Mouse (Mus musculus) urinary bladder, postnatal 36 days (tissue): ENCODE measurements around the gene Paqr9.

Experiments used
- DNase-seq, 2 experiments: peaks; one replicate each; pipeline ENCODE4 v3.0.0; 2022; ENCODE audit warnings: low spot score in 2 of 2, mixed read lengths in 1 of 2

The Paqr9 gene

DNA sequence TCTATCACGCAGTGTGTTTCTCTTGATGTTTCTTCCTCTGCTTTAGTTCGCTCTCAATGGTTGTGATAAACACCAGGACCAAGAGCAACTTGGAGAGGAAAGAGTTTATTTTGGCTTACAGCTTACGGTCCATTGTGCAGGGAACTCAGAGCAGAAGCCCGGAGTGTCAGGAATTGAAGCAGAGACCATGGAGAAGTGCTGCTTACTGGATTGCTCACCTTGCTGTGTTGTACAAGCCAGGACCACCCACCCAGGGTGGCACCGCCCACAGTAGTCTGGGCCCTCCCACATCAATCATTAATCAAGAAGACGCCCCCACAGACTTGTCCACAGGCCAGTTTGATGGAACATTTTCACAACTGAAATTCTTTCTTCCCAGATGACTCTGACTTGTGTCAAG lies 18.0 kb downstream of the Paqr9 start:
- no peak for DNase-seq

- DNase-seq: no peak
Observed at GRCm38 (mm10) chr9:95578366-95578895, 19.0 kb downstream of the Paqr9 start.

GRCm38 (mm10) chr9:95581021-95581757 lies 21.7 kb downstream of the Paqr9 start:
- DNase-seq: no peak

GRCm38 (mm10) chr9:95581758-95582515 lies 22.5 kb downstream of the Paqr9 start:
- no peak for DNase-seq

DNA sequence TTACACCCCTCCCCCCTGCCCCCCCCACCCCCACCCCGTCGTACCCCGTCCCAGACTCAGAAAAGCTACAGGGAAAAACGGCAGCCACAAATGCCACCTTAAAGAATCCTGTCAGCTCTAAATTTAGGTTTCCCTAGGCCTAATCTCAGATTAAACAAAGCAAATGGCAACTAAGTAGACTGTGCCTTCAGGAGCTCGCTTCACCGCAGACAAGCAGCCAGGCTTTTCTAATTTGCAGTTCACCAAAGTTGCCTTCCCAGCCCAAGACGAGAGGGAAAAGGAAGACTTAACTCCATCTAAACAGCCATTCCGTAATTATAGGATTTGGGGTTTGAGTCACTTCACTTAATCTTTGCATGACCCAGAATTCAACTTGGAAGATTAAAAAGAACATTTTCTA lies 23.1 kb downstream of the Paqr9 start:
- no peak for DNase-seq

- no peak for DNase-seq
Observed at GRCm38 (mm10) chr9:95586046-95586445, 26.6 kb downstream of the Paqr9 start.

- no peak for DNase-seq
Observed at GRCm38 (mm10) chr9:95588070-95588469, 28.6 kb downstream of the Paqr9 start.

- no peak for DNase-seq
Observed at GRCm38 (mm10) chr9:95594291-95594690, 34.8 kb downstream of the Paqr9 start.

- DNase-seq: no peak
Observed at GRCm38 (mm10) chr9:95597466-95598178, 38.2 kb downstream of the Paqr9 start.

GRCm38 (mm10) chr9:95598179-95598721 lies 38.8 kb downstream of the Paqr9 start:
- no peak for DNase-seq

- DNase-seq: no peak
Observed at GRCm38 (mm10) chr9:95599399-95599798, 39.9 kb downstream of the Paqr9 start.

- no peak for DNase-seq
Observed at GRCm38 (mm10) chr9:95602849-95603248, 43.4 kb downstream of the Paqr9 start.

- no peak for DNase-seq
Observed at GRCm38 (mm10) chr9:95603316-95603715, 43.9 kb downstream of the Paqr9 start.

DNA sequence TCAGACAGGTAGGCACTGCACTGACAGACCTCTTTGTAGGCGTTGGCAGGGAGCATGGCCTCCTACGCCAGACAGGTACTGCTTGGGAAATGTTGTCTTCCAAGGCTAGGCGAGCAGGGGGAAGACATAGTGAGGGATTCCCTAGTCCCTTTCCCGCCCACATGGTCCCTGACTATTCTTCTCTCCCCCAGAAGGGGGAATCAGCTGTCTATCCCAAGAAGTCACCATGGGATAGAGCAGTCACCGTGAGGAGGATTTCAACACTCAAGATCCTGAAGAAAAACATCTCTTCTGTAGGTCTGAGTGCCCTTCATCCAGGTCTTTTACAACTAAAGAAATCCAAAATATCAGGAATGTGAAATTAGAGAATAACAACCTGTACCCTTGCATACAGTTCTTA lies 47.7 kb downstream of the Paqr9 start:
- DNase-seq: no peak

GRCm38 (mm10) chr9:95612246-95612768 lies 52.9 kb downstream of the Paqr9 start:
- DNase-seq: no peak

- no peak for DNase-seq
Observed at GRCm38 (mm10) chr9:95613426-95614127, 54.1 kb downstream of the Paqr9 start.

- peak; percentile 5 to 27 for DNase-seq
Observed at GRCm38 (mm10) chr9:95614861-95615615, 55.6 kb downstream of the Paqr9 start.

DNA sequence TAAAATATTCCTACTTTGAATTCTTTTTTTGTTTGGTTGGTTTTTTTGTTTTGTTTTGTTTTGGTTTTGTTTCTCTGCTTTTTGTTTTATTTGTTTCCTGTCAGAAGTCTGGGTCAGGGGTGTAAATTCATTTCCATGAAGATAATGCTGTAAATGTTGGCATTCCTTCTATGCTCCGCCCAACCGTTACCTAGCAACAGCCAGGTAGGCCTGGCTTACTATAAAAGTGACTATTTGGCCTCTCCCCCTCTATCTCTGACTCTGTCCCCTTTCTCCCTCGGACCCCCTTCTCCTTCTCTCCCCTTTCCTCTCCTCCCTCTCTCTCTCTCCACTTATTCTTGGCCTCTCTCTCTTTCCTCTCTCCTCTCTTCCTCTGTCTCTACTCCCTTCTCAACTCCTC lies 56.5 kb downstream of the Paqr9 start:
- DNase-seq: no peak
